Mouse (Mus musculus) MEL (cell line): Measurements from ENCODE around the gene Tmem269.

Experiments
- CTCF ChIP-seq, 3 experiments: IDR thresholded peaks in 2 of 3; conservative IDR thresholded peaks in 1 of 3; 2 replicates each; pipeline ENCODE4 v1.5.1; 2011 to 2012; ENCODE audit warnings: low read length in 3 of 3, low read depth in 2 of 3, mild to moderate bottlenecking in 2 of 3, improper control_type of control experiment in 1 of 3, inconsistent platforms in 1 of 3, mixed read lengths in 1 of 3, moderate library complexity in 1 of 3; ENCODE audit not compliant: control insufficient read depth in 1 of 3, insufficient read depth in 1 of 3, poor library complexity in 1 of 3, severe bottlenecking in 1 of 3
- EP300 ChIP-seq, 2 experiments: IDR thresholded peaks; 2 replicates each; pipeline ENCODE4 v1.6.1; 2011; ENCODE audit warnings: improper control_type of control experiment in 2 of 2, low read length in 2 of 2, low read depth in 1 of 2, mild to moderate bottlenecking in 1 of 2
- ETS1 ChIP-seq: IDR thresholded peaks from 2 replicates; pipeline ENCODE4 v1.6.1; 2012; ENCODE audit warnings: low read depth, mild to moderate bottlenecking, inconsistent platforms, low read length, improper control_type of control experiment, moderate library complexity
- HCFC1 ChIP-seq: IDR thresholded peaks from 2 replicates; pipeline ENCODE4 v1.6.1; 2012; ENCODE audit warnings: low read depth, mild to moderate bottlenecking, inconsistent platforms, low read length, improper control_type of control experiment, moderate library complexity
- KAT2A ChIP-seq: conservative IDR thresholded peaks from 2 replicates; pipeline ENCODE4 v1.6.1; 2012; ENCODE audit warnings: low read depth, low read length, improper control_type of control experiment, inconsistent platforms
- MAFK ChIP-seq: IDR thresholded peaks from 2 replicates; pipeline ENCODE4 v1.6.1; 2011; ENCODE audit warnings: low read depth, mild to moderate bottlenecking, low read length, improper control_type of control experiment, borderline replicate concordance
- MAX ChIP-seq: IDR thresholded peaks from 2 replicates; pipeline ENCODE4 v1.6.1; 2011; ENCODE audit warnings: low read length, improper control_type of control experiment
- MEF2A ChIP-seq: IDR thresholded peaks from 2 replicates; pipeline ENCODE4 v1.6.1; 2014; ENCODE audit warnings: low read depth, mild to moderate bottlenecking, inconsistent platforms, low read length, improper control_type of control experiment; ENCODE audit not compliant: poor library complexity, insufficient replicate concordance, severe bottlenecking; ENCODE audit errors: extremely low read depth
- MYB ChIP-seq: IDR thresholded peaks from 2 replicates; pipeline ENCODE4 v1.6.1; 2011; ENCODE audit warnings: mild to moderate bottlenecking, low read depth, low read length, improper control_type of control experiment
- POLR2A ChIP-seq, 2 experiments: IDR thresholded peaks; 2 replicates each; pipeline ENCODE4 v1.6.1; 2011 to 2012; ENCODE audit warnings: low read length in 2 of 2, mild to moderate bottlenecking in 2 of 2, control low read depth in 1 of 2, improper control_type of control experiment in 1 of 2, low read depth in 1 of 2, moderate library complexity in 1 of 2; ENCODE audit not compliant: control insufficient read depth in 1 of 2, insufficient read depth in 1 of 2, poor library complexity in 1 of 2
- TBP ChIP-seq: IDR thresholded peaks from 2 replicates; pipeline ENCODE4 v1.8.0; 2011; ENCODE audit warnings: low read depth, low read length, improper control_type of control experiment
- TCF12 ChIP-seq: IDR thresholded peaks from 2 replicates; pipeline ENCODE4 v1.6.1; 2014; ENCODE audit warnings: low read depth, mild to moderate bottlenecking, inconsistent platforms, low read length, improper control_type of control experiment, moderate library complexity
- ZC3H11A ChIP-seq: IDR thresholded peaks from 2 replicates; pipeline ENCODE4 v1.6.1; 2012; ENCODE audit warnings: low read depth, mild to moderate bottlenecking, inconsistent platforms, low read length, improper control_type of control experiment
- ZKSCAN1 ChIP-seq: IDR thresholded peaks from 2 replicates; pipeline ENCODE4 v1.6.1; 2012; ENCODE audit warnings: low read depth, mild to moderate bottlenecking, inconsistent platforms, low read length, improper control_type of control experiment, moderate library complexity

DNA sequence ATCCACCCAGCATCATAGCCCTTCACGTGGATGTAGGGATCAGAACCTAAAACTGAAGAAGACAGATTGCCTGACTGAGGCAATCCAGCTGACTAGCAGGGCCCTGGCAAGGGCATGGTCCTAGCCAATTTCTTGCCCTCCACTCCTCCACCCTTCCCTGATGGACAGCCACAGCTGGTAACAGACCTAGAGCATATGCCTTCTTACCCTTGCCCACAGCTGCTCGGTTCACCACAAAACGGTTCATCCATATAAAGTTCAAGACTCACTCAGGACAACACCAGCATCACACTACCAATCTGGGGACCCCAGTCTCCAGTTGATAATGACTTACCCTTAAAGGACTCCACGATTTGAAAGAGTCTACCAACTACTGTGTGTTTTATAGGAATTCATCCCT lies 32.2 kb downstream of the Tmem269 start:
- no peak for TF ChIP-seq CTCF (IDR thresholded peaks at IDR 0.05 in 2 of 3, conservative IDR thresholded peaks at IDR 0.05 in 1 of 3; ENCODE audit: control insufficient read depth in 1 of 3, insufficient read depth in 1 of 3, low read depth in 2 of 3, low read length in 3 of 3, poor library complexity in 1 of 3, severe bottlenecking in 1 of 3)
- TF ChIP-seq MEF2A: no peak
- no peak for TF ChIP-seq EP300 (IDR thresholded peaks at IDR 0.05; ENCODE audit: low read depth in 1 of 2, low read length in 2 of 2)
- TF ChIP-seq POLR2A (IDR thresholded peaks at IDR 0.05; ENCODE audit: control insufficient read depth in 1 of 2, insufficient read depth in 1 of 2, low read depth in 1 of 2, low read length in 2 of 2, poor library complexity in 1 of 2): no peak
- no peak for TF ChIP-seq ZKSCAN1
- no peak for TF ChIP-seq MYB
- no peak for TF ChIP-seq TCF12
- TF ChIP-seq ZC3H11A: no peak
- no peak for TF ChIP-seq TBP
- TF ChIP-seq MAX: no peak
- TF ChIP-seq KAT2A: no peak
- no peak for TF ChIP-seq MAFK
- TF ChIP-seq HCFC1: no peak
- TF ChIP-seq ETS1: no peak
